Mouse (Mus musculus) intestine, embryonic 16.5 days (tissue): Measurements from ENCODE around the gene Hoxb1. TPM values are rescaled to one million over a fixed set of nuclear protein-coding genes. Genes with fewer than 3 reads are reported as not detected.

Experiments used
- ATAC-seq: fragments of 200-750 bp; cut with Nextera tagmentation; 2 replicates; pipeline ENCODE4 v1.8.0; 2017; ENCODE audit warnings: moderate TSS enrichment, moderate library complexity
- H3K27ac ChIP-seq: fragments of 300-500 bp; sonication (generic); 2 replicates; pipeline ENCODE4 v1.5.1; 2014; ENCODE audit warnings: mild to moderate bottlenecking, low read length
- H3K27me3 ChIP-seq: fragments of 300-500 bp; sonication (generic); replicated peaks from 2 replicates; pipeline ENCODE4 v1.6.1; 2014; ENCODE audit warnings: low read length, control low read depth, mixed read lengths; ENCODE audit not compliant: control insufficient read depth, insufficient read depth
- H3K36me3 ChIP-seq: fragments of 300-500 bp; sonication (generic); 2 replicates; pipeline ENCODE4 v1.6.1; 2014; ENCODE audit warnings: low read length, control low read depth; ENCODE audit not compliant: control insufficient read depth, insufficient read depth
- H3K4me1 ChIP-seq: fragments of 300-500 bp; sonication (generic); 2 replicates; pipeline ENCODE4 v1.6.1; 2014; ENCODE audit warnings: low read length, control low read depth, mixed read lengths; ENCODE audit not compliant: control insufficient read depth, insufficient read depth
- H3K4me2 ChIP-seq: fragments of 300-500 bp; sonication (generic); 2 replicates; pipeline ENCODE4 v1.6.1; 2014; ENCODE audit warnings: low read depth, low read length, control low read depth
- H3K4me3 ChIP-seq: fragments of 300-500 bp; sonication (generic); 2 replicates; pipeline ENCODE4 v1.5.1; 2014; ENCODE audit warnings: mild to moderate bottlenecking, low read length
- H3K9ac ChIP-seq: fragments of 300-500 bp; sonication (generic); 2 replicates; pipeline ENCODE4 v1.6.1; 2014; ENCODE audit warnings: low read depth, low read length
- H3K9me3 ChIP-seq: fragments of 300-500 bp; sonication (generic); 2 replicates; pipeline ENCODE4 v1.6.1; 2016; ENCODE audit warnings: low read length, control low read depth; ENCODE audit not compliant: control insufficient read depth
- WGBS: fragments of 180-500 bp; shearing (Covaris S2); extraction: QIAGEN DNeasy Blood & Tissue Kit; methylation state at CpG from one replicate; pipeline ENCODE4 v1.1.7; 2014; 5-methylcytosine and 5-hydroxymethylcytosine counted together
- polyA plus RNA-seq: library from polyadenylated mRNA; unstranded; fragments of >200 nt; fragmentation: Nextera tagmentation; extraction: Ambion mirVana; gene quantifications from 2 replicates; pipeline ENCODE4 v1.2.1, GENCODE M21; 2015

Hoxb1 gene
- polyA plus RNA-seq, 1 experiment from 2014 or later: not detected

GRCm38 (mm10) chr11:96399923-96400322 lies 34.4 kb downstream of the Hoxb1 start:
- H3K9me3 ChIP-seq: no peaks in the 10 kb centered on the region
- H3K4me2 ChIP-seq: no peak overlapping the region
- no peaks in the 10 kb centered on the region for H3K27me3 ChIP-seq
- peaks cover 26% of the 10 kb centered on the region for H3K4me1 ChIP-seq
- no peaks in the 10 kb centered on the region for H3K36me3 ChIP-seq
- no peak overlapping the region for H3K4me3 ChIP-seq
- ATAC-seq: peak; percentile 37; the same call in 1 of the 2 replicates
- 17% methylated on average over 8 of the region's 8 CpGs for WGBS
- no peak overlapping the region for H3K27ac ChIP-seq
- H3K9ac ChIP-seq: no peak overlapping the region

DNA sequence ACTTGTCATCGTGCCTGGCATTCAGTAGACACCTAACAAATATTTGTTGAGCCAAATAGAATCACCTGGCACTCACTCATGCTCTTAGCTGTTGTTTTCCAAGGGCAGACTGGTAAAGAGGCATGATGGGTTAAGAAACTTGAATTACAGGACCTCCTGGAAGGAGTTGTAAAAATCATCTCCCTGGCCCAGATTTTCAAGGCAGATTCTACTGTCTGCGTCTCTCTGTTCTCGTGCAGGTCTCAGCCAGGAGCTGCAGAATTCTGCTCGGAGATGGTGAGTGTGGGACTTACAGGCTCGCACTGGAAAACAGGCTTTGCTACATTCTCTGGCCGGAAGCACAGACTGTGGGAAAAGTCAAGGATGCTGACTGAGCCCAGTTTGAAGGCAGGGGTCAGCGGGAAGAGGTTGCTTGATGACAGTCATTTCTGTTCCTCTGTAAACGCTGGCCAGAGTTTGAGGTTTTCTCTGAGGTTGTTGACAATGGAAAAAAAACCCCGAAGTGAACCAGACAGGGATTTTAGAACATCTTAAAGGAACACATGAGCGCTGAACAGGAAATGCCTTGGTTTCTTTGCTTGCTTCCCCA lies 38.6 kb downstream of the Hoxb1 start:
- no peaks in the 10 kb centered on the region for H3K36me3 ChIP-seq
- peak overlapping the region; percentile 61 for H3K27ac ChIP-seq
- 28% methylated on average over 10 of the region's 10 CpGs for WGBS
- H3K4me2 ChIP-seq: no peak overlapping the region
- H3K9ac ChIP-seq: no peak overlapping the region
- no peaks in the 10 kb centered on the region for H3K27me3 ChIP-seq
- ATAC-seq: no peak
- H3K9me3 ChIP-seq: no peaks in the 10 kb centered on the region
- H3K4me1 ChIP-seq: peaks cover 24% of the 10 kb centered on the region
- H3K4me3 ChIP-seq: no peak overlapping the region

GRCm38 (mm10) chr11:96404831-96405230 lies 39.3 kb downstream of the Hoxb1 start:
- no peaks in the 10 kb centered on the region for H3K9me3 ChIP-seq
- no peak for ATAC-seq
- no peak overlapping the region for H3K9ac ChIP-seq
- WGBS: 68% methylated on average over 7 of the region's 7 CpGs
- H3K4me3 ChIP-seq: no peak overlapping the region
- H3K4me2 ChIP-seq: no peak overlapping the region
- no peaks in the 10 kb centered on the region for H3K36me3 ChIP-seq
- no peaks in the 10 kb centered on the region for H3K27me3 ChIP-seq
- H3K27ac ChIP-seq: no peak overlapping the region
- peaks cover 24% of the 10 kb centered on the region for H3K4me1 ChIP-seq

GRCm38 (mm10) chr11:96405541-96405940 lies 40.0 kb downstream of the Hoxb1 start:
- 60% methylated on average over 4 of the region's 4 CpGs for WGBS
- no peak for ATAC-seq
- H3K27me3 ChIP-seq: no peaks in the 10 kb centered on the region
- H3K36me3 ChIP-seq: no peaks in the 10 kb centered on the region
- no peak overlapping the region for H3K4me2 ChIP-seq
- no peak overlapping the region for H3K27ac ChIP-seq
- peaks cover 24% of the 10 kb centered on the region for H3K4me1 ChIP-seq
- H3K9me3 ChIP-seq: no peaks in the 10 kb centered on the region
- no peak overlapping the region for H3K9ac ChIP-seq
- H3K4me3 ChIP-seq: no peak overlapping the region

GRCm38 (mm10) chr11:96407191-96408072 lies 41.9 kb downstream of the Hoxb1 start:
- H3K36me3 ChIP-seq: no peaks in the 10 kb centered on the region
- H3K9ac ChIP-seq: peak overlapping the region; percentile 41
- no peaks in the 10 kb centered on the region for H3K27me3 ChIP-seq
- peak overlapping the region; percentile 28 for H3K4me3 ChIP-seq
- WGBS: 8% methylated on average over 36 of the region's 36 CpGs
- peak overlapping the region; percentile 52 for H3K4me2 ChIP-seq
- peaks cover 24% of the 10 kb centered on the region for H3K4me1 ChIP-seq
- H3K27ac ChIP-seq: peak overlapping the region; percentile 52; the same call in 1 of the 2 replicates
- no peaks in the 10 kb centered on the region for H3K9me3 ChIP-seq
- ATAC-seq: peak; percentile 76

DNA sequence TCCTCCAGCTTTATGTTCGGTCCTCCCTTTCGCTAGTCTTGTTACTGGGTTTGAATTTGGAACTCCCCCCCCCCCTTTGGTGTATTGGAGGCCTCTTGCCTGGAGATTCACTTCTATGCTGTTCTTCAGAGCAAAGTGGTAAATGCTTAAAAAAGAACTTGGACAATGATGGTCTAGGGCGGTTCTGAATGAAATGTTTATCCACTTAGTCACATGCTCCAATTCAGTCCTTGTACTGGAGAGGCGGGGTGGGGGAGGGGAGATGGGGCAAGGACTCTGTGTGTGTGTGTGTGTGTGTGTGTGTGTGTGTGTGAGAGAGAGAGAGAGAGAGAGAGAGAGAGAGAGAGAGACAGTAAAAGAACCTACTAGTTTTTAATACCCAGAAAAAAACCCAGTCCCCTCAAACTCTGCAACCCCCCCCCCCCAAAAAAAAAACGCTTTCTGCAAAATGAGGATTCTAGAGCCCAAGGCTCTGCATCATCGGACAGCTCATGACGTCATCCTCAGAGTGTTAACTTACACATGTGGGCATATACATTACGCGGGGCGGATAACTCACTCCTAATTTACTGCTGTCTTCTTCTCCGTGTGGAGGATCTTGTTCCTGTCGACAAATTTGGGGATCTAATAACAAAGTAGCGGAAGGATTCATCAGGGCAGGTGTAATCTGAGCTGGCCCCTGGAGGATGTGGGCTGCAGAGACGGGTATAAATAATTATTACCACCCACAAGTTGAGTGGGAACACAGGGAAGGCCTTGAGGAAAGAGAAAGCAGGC lies 42.9 kb downstream of the Hoxb1 start:
- Histone ChIP-seq H3K4me1 (peaks cover 24% of the 10 kb centered on the region), H3K4me2 (peak overlapping the region; percentile 52), H3K9me3 (no peaks in the 10 kb centered on the region), H3K9ac (peak overlapping the region; percentile 41; the same call in 1 of the 2 replicates), H3K27me3 (no peaks in the 10 kb centered on the region), H3K36me3 (no peaks in the 10 kb centered on the region), H3K4me3 (no peak overlapping the region), H3K27ac (peak overlapping the region; percentile 52; the same call in 1 of the 2 replicates)
- 0 out of 2 replicates have a peak, but pooled peaks have one; percentile 29 for ATAC-seq
- WGBS: 42% methylated on average over 14 of the region's 14 CpGs

GRCm38 (mm10) chr11:96411019-96411418 lies 45.5 kb downstream of the Hoxb1 start:
- no peaks in the 10 kb centered on the region for H3K27me3 ChIP-seq
- no peaks in the 10 kb centered on the region for H3K36me3 ChIP-seq
- H3K4me3 ChIP-seq: no peak overlapping the region
- H3K27ac ChIP-seq: no peak overlapping the region
- no peak for ATAC-seq
- WGBS: 72% methylated on average over 5 of the region's 5 CpGs
- peaks cover 11% of the 10 kb centered on the region for H3K4me1 ChIP-seq
- no peak overlapping the region for H3K4me2 ChIP-seq
- no peaks in the 10 kb centered on the region for H3K9me3 ChIP-seq
- no peak overlapping the region for H3K9ac ChIP-seq

GRCm38 (mm10) chr11:96411934-96412333 lies 46.4 kb downstream of the Hoxb1 start:
- Histone ChIP-seq H3K36me3 (no peaks in the 10 kb centered on the region), H3K4me3 (no peak overlapping the region), H3K9me3 (no peaks in the 10 kb centered on the region), H3K4me2 (no peak overlapping the region), H3K27me3 (no peaks in the 10 kb centered on the region), H3K27ac (no peak overlapping the region), H3K9ac (no peak overlapping the region), H3K4me1 (peaks cover 11% of the 10 kb centered on the region)
- 70% methylated on average over 4 of the region's 4 CpGs for WGBS
- no peak for ATAC-seq

- Histone ChIP-seq H3K27me3 (no peaks in the 10 kb centered on the region), H3K4me1 (peaks cover 2% of the 10 kb centered on the region), H3K4me3 (no peak overlapping the region), H3K36me3 (no peaks in the 10 kb centered on the region), H3K9me3 (no peaks in the 10 kb centered on the region), H3K9ac (no peak overlapping the region), H3K27ac (peak overlapping the region; percentile 20; the same call in 1 of the 2 replicates), H3K4me2 (no peak overlapping the region)
- no peak for ATAC-seq
- WGBS: 57% methylated on average over 9 of the region's 9 CpGs
Observed at GRCm38 (mm10) chr11:96412941-96413491, 47.5 kb downstream of the Hoxb1 start.
